Mouse (Mus musculus): ENCODE measurements around the gene Rcn3.

DNA sequence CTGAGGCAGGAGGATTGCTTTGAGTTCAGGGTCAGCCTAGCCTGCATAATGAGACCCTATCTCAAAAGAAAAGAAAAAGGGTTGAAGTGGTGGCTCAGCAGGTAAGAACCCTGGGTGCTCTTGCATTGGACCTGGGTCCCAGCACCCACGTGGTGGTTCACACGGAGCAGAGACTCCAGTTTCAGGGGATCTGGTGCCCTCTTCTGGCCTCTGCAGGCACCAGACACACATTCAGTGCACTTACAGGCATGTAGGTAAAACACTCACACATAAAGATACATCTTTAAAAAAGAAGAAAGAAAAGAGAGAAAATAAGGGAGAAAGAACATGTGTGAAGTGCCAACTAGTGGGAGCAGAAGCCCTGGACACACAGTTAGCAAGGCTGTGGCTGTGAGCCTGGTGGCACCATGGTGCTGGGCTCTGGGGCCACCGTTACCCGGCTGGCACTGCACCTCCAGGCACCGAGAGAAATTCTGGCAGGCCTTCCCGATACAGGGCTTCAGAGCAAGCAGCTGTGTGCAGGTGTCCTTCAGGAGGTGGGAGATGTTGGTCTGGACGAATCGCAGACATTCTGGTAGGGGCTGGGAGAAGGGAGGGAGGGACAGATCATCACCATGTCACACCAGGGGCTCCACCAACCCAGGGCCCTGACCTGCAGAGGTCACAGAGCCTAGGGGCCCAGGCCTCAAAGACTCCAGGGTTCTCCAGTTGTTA lies 41.6 kb upstream of the Rcn3 start:
- TF ChIP-seq POLR2A (IDR thresholded peaks at IDR 0.05; ENCODE audit: insufficient read length, low read depth) (no peak), SRF (IDR thresholded peaks at IDR 0.05; ENCODE audit: control insufficient read depth, insufficient read length, low read depth) (no peak)

All from myocyte (in vitro differentiated cells).